Mouse (Mus musculus): ENCODE measurements at regions not wholly inside any gene's neighbourhood (a gene's known extent, or its start where the extent isn't known, plus 50 kb on each side); places are given as distances from the start of the nearest gene placed in this dataset.

GRCm38 (mm10) chr8:86428998-86429651 lies 151.4 kb downstream of the Abcc12 start:
- no peak for DNase-seq (ENCODE audit: low spot score)

- DNase-seq (ENCODE audit: low spot score), result no peak
Observed at GRCm38 (mm10) chr8:86428131-86428530, 152.4 kb downstream of the Abcc12 start.

DNA sequence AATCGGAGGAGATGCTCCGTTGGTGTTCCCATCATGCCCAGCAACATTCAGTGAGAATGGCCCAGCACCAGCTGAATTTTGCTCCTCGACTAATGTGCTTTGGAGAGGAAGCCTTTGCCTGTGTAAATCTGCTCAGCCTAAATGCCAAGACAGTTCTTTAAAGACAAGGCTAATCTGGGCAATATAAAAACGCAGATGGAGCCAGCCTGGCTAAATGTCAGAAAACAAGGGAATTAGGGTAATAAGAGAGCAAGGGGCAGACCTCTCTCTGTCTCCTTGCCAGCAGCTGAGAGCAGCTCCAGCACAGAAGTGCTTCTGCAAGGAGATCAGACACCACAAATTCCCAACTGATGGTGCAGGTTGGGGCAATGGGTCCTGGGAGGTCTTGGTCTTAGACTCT lies 154.4 kb downstream of the Abcc12 start:
- no peak for DNase-seq (ENCODE audit: low spot score)

DNA sequence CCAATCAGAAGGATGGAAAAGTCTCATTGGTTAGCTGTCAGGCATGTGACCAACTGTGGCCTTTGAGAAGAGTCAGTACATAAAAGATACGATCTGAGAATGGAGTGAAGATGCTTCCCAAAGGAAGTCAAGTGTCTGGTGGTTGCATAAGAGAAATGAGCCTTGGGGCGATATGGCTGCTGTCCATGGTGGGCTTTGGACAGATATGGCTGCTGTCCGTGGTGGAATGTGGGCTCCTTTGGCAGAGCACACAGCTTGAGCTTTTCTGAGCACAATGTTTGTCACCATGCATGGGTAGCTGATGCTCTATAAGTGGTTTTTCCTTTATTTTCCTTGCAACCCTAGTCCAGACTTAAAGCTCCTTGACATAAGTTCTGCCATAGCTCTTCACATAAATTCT lies 155.1 kb downstream of the Abcc12 start:
- no peak for DNase-seq (ENCODE audit: low spot score)

DNA sequence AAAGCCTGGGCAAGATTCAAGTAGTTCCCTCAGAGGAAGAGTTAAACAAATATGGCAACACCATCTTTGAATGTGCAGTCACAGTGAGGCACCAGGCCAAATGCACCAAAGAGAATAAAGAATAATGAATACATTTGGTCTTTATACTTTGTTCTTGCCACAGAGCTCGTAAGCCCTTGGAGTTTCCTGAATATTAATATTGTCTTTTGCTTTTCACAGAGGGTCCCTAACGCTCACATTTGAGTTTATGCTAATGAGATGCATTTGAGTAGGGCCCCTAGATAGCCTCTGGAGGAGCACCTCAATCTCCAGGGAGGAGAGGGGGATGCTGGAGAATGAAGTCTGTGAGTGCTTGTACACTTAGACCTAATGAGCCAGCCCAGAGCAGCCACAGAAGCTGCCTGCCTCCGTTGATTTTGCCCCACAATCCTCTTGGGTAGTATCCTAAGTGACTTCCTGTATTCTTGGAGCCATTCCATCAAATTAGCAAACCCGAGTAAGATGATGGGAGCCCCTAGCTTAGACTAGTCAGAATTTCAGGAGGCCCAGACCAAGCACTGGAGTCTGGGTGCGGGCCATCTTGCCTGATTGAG lies 161.3 kb downstream of the Abcc12 start:
- no peak for DNase-seq (ENCODE audit: low spot score)

- no peak for DNase-seq (ENCODE audit: low spot score)
Observed at GRCm38 (mm10) chr8:86418414-86418981, 162.0 kb downstream of the Abcc12 start.

DNA sequence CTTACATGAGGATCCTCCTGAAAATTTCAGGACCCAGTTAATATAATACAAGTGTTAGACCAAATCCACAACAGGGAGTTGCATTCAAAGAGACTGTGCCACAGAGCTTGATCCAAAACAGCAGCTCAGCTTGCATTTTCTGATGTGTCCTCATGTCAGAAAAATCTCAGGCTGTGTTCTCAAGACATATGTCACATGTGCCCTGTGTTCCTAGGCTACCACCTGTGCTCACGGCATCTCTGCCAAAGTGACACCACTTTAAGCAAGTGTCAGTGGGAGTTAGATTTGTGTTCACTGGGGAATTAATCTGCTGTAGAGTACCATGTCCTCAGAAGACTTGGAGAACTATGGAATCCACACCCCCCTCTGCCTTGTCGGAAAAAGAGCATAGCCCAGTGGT lies 165.3 kb downstream of the Abcc12 start:
- no peak for DNase-seq (ENCODE audit: low spot score)

DNA sequence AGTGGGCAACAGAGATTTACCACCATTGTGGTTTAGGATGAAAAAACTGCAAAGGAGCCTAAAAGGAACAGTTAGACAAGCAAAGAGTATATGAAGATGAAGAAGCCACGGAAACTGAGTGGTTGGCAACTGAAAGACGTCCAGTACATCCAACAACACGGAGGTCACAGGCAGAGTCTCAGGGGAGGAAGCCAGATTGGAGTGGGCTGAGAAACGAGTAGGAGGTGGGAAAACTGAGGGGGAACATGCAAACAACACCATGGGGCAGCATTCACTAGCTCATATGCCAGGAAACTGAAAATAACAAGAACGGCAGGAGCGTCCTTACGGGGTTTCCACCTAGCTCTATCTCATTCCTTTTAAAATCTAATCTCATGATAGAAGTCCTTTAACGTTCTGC lies 169.3 kb downstream of the Abcc12 start:
- DNase-seq (ENCODE audit: low spot score), result no peak

- no peak for DNase-seq (ENCODE audit: low spot score)
Observed at GRCm38 (mm10) chr8:86406196-86406595, 174.3 kb downstream of the Abcc12 start.

- DNase-seq (ENCODE audit: low spot score), result no peak
Observed at GRCm38 (mm10) chr8:86403434-86403833, 177.1 kb downstream of the Abcc12 start.

DNA sequence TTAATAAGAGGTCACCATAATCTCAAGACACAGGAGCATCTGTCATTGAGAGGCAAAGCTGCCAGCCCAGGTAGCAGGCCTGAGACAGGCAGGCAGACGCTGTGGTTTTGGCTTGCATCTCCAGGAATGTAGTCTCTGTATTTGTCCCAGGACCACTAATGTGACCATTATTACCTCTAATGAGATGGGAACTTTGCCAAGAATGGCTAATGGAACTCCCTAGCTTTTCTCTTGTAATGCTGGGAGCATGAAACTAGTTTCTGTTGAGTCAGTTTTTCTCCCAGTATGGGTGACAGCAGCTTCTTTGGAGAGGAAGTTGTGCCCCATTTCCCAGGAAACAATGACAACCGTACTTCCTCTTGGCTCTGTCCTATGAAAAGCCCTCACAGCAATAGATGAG lies 178.5 kb downstream of the Abcc12 start:
- DNase-seq (ENCODE audit: low spot score), result no peak

DNA sequence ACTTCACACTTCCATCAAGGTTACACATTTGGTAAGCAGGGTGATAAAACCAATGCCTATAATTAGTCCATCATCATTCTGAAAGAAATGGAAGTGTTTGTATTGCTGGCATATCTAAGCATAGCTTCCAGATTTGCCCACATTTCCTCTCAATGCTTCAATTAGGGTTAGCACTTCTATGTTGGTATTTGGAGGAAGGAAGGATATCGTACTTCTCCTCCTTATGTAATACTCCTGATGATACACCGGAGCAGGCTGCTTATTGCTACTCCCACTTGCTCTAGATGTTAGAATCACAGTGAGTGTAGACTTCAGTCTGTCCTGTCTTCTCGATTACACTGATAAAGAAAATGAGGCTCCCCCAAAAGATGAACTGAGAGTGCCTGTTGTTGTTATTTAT lies 185.4 kb downstream of the Abcc12 start:
- DNase-seq (ENCODE audit: low spot score), result no peak

GRCm38 (mm10) chr8:86393835-86394234 lies 186.7 kb downstream of the Abcc12 start:
- DNase-seq (ENCODE audit: low spot score), result no peak

GRCm38 (mm10) chr8:86393374-86393773 lies 187.1 kb downstream of the Abcc12 start:
- DNase-seq (ENCODE audit: low spot score), result no peak

DNA sequence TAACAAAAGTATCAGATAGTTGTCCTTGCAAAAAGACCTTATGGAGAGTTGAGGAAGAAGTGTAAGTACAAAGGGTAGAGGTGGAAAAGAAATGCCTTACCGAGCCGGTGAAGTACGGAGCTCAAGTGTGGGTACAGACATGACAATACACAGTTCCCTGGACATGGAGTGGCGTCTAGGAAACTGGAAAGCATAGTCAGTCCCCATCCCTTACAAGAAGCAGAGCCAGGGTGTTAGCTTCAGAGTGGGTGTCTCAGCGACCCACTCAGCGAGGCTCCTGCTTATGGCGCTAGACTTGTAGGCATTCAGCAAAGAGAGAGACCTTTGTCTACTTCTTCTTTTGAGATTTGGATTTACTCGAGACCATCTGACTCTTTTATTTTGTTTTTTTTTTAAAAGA lies 189.8 kb downstream of the Abcc12 start:
- no peak for DNase-seq (ENCODE audit: low spot score)

DNA sequence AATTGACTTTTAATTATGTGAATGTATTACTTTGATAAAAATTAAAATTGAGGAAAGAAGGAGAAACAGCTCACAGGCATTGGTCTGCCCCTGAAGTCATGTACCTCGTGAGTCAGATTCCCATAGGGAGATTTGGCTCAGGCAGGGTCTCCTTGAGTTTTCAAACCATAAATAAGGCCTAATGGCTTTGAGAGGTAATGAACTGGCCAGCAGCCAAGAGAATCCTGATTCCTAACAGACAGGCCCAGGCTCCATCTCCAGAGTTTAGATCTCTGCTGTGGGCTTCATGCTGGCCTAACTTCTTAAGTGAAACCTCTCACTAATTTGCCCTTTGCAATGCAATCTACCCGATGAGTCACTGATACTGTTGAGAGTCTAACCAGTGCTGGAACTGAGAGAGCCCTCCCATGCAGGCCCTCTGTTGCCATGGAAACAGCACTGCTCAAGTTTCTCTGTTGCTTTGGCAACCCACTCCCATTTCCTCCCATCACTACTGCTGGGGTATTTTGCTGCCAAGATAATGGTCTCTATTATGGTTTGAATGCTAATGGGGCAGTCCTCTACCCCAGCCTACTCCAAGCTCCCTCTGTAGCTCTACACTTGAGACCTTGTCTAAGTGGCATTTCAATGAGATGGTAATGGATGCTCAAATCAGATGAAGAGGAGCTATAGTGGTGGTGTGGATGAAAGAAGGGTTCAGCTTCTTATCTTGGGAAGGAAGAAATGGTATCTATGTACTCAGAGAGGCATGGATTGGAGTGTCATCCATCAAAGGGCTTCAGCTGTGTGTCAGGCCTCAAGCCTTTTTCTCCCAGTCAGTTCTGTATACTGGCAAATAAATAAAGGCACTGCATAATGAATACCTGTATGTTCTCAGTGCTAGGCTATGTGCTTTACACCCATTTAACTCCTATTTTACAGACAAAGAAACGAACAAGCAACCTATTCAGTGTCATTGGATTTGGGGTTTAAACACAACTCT lies 190.5 kb downstream of the Abcc12 start:
- DNase-seq (ENCODE audit: low spot score), result no peak

- no peak for DNase-seq (ENCODE audit: low spot score)
Observed at GRCm38 (mm10) chr8:86385236-86385635, 195.2 kb downstream of the Abcc12 start.

GRCm38 (mm10) chr8:86381977-86382376 lies 198.5 kb downstream of the Abcc12 start:
- DNase-seq (ENCODE audit: low spot score), result no peak

DNA sequence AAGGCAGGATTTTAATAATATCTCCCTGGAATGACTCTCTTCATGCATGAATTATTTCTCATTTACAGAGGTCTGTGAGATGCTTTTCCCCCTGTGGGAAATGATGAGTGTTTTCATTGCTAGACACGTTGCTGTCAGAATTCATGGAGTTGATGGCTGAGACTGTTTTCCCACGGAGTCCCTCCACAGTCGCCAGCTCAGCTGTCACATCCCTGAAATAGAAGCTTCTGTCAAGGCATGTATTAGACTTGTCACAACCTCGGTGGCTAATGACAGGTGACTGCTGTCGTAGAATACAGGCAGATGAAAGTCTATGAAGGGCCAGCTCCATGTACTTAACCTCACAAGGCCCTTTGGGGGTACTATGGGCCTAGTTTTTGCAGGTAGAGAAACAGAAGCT lies 212.4 kb downstream of the Abcc12 start:
- no peak for DNase-seq (ENCODE audit: low spot score)

DNA sequence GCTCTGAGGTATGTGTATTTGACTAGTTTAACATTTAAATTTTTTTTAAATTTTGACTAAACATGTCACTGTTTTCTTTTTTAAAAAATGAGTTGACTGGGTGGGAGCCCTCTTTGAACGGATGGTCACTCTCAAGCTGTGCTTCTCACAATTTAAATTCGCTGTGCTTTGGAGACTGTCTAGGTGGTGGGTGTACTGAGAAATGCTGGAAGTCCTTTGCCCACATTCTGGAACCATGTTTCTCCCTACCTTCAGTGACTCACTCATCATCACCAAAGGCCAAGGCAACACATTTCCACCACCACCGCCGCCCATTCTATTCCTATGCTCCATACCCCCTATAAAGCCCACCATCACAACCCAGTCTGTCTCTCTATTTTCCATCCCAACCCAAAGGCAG lies 213.8 kb downstream of the Abcc12 start:
- no peak for DNase-seq (ENCODE audit: low spot score)

DNA sequence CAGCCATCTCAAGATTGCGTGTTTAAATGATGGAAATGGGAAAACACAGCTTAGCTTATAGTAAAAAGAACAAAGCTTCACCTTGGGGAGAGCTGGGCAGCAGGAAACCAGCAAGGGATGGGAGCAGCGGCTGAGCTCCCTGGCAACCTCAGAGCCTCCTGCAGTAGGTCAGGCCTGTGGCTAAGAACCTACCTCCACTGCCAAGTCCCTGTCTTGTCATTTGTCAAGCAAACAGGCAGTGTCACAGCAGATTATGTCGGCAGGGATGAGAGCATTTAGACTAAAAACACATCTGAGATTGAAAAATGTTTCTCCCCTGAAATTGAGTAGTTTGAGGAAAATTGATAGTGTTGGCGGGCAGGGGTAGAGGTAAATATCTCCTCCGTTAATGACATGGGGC lies 214.8 kb downstream of the Abcc12 start:
- no peak for DNase-seq (ENCODE audit: low spot score)

GRCm38 (mm10) chr8:86364898-86365297 lies 215.6 kb downstream of the Abcc12 start:
- peak; percentile 7 for DNase-seq (ENCODE audit: low spot score)

All from thymus, postnatal 0 days (tissue).